Mouse (Mus musculus) gastrocnemius, adult 8-10 months (tissue): ENCODE data around the gene Rapgef4. TPM values are rescaled to one million over a fixed set of nuclear protein-coding genes. Genes with fewer than 3 reads are reported as not detected.

ENCODE experiments used
- DNase-seq, 2 experiments: peaks; one replicate each; pipeline ENCODE4 v3.0.0; 2022; ENCODE audit warnings: low spot score in 2 of 2
- total RNA-seq, 4 experiments: library from RNA; stranded (reverse); gene quantifications; 2 replicates each; pipeline ENCODE4 v1.2.4; 2022

Rapgef4 gene
- total RNA-seq, 4 experiments from 2014 or later = 0.74 to 2.7 (median 2.0) TPM

GRCm38 (mm10) chr2:72148647-72149046 is 167.6 kb downstream of the Rapgef4 start:
- DNase-seq = no peak

- peak; percentile 9 to 26 for DNase-seq
Observed at GRCm38 (mm10) chr2:72149059-72149458, 168.0 kb downstream of the Rapgef4 start.

GRCm38 (mm10) chr2:72151792-72152554 is 170.9 kb downstream of the Rapgef4 start:
- DNase-seq = no peak

- no peak for DNase-seq
Observed at GRCm38 (mm10) chr2:72152746-72153145, 171.7 kb downstream of the Rapgef4 start.

GRCm38 (mm10) chr2:72153851-72154250 is 172.8 kb downstream of the Rapgef4 start:
- DNase-seq = no peak

- no peak for DNase-seq
Observed at GRCm38 (mm10) chr2:72155102-72155773, 174.2 kb downstream of the Rapgef4 start.

- no peak for DNase-seq
Observed at GRCm38 (mm10) chr2:72156484-72156883, 175.4 kb downstream of the Rapgef4 start.

GRCm38 (mm10) chr2:72157561-72157960 is 176.5 kb downstream of the Rapgef4 start:
- DNase-seq = no peak

- DNase-seq = no peak
Observed at GRCm38 (mm10) chr2:72158045-72158444, 177.0 kb downstream of the Rapgef4 start.

GRCm38 (mm10) chr2:72158691-72159225 is 177.7 kb downstream of the Rapgef4 start:
- no peak for DNase-seq

GRCm38 (mm10) chr2:72159281-72159680 is 178.2 kb downstream of the Rapgef4 start:
- DNase-seq = no peak

GRCm38 (mm10) chr2:72165136-72165854 is 184.3 kb downstream of the Rapgef4 start:
- no peak for DNase-seq

- no peak for DNase-seq
Observed at GRCm38 (mm10) chr2:72169451-72170100, 188.5 kb downstream of the Rapgef4 start.

GRCm38 (mm10) chr2:72170546-72170945 is 189.5 kb downstream of the Rapgef4 start:
- DNase-seq = no peak

GRCm38 (mm10) chr2:72171204-72171603 is 190.2 kb downstream of the Rapgef4 start:
- DNase-seq = no peak

GRCm38 (mm10) chr2:72173010-72173409 is 192.0 kb downstream of the Rapgef4 start:
- no peak for DNase-seq

- no peak for DNase-seq
Observed at GRCm38 (mm10) chr2:72173844-72174243, 192.8 kb downstream of the Rapgef4 start.

- peak in 1 of 2 experiments; percentile 3 for DNase-seq
Observed at GRCm38 (mm10) chr2:72175536-72175935, 194.5 kb downstream of the Rapgef4 start.

GRCm38 (mm10) chr2:72175971-72176370 is 194.9 kb downstream of the Rapgef4 start:
- no peak for DNase-seq

- no peak for DNase-seq
Observed at GRCm38 (mm10) chr2:72177214-72178023, 196.4 kb downstream of the Rapgef4 start.
